Mouse (Mus musculus) heart, embryonic 10.5 days (tissue): Measurements from ENCODE around the gene Tyw1. TPM values are rescaled to one million over a fixed set of nuclear protein-coding genes. Genes with fewer than 3 reads are reported as not detected.

Experiments
- DNase-seq: peaks from one replicate; pipeline ENCODE4 v3.0.0-alpha.2; 2017; ENCODE audit warnings: low spot score
- H3K27ac ChIP-seq: fragments of 300-500 bp; sonication (generic); 2 replicates; pipeline ENCODE4 v1.5.1; 2016; ENCODE audit warnings: mild to moderate bottlenecking
- H3K27me3 ChIP-seq: fragments of 300-500 bp; sonication (generic); 2 replicates; pipeline ENCODE4 v1.6.1; 2016; ENCODE audit warnings: mild to moderate bottlenecking; ENCODE audit not compliant: poor library complexity, insufficient read depth, severe bottlenecking
- H3K36me3 ChIP-seq: fragments of 300-500 bp; sonication (generic); 2 replicates; pipeline ENCODE4 v1.6.1; 2016; ENCODE audit warnings: mild to moderate bottlenecking, moderate library complexity
- H3K4me1 ChIP-seq: fragments of 300-500 bp; sonication (generic); 2 replicates; pipeline ENCODE4 v1.6.1; 2016; ENCODE audit warnings: mild to moderate bottlenecking
- H3K4me3 ChIP-seq: fragments of 300-500 bp; sonication (generic); 2 replicates; pipeline ENCODE4 v1.5.1; 2016; ENCODE audit warnings: mild to moderate bottlenecking, moderate library complexity
- H3K9me3 ChIP-seq: fragments of 300-500 bp; sonication (generic); 2 replicates; pipeline ENCODE4 v1.6.1; 2016; ENCODE audit warnings: mild to moderate bottlenecking, moderate library complexity
- WGBS: fragments of 180-500 bp; shearing (Covaris S2); methylation state at CpG from one replicate; pipeline ENCODE4 v1.1.7; 2016; 5-methylcytosine and 5-hydroxymethylcytosine counted together
- polyA plus RNA-seq: library from polyadenylated mRNA; unstranded; fragments of >200 nt; fragmentation: Nextera tagmentation; extraction: Ambion mirVana; gene quantifications from 2 replicates; pipeline ENCODE4 v1.2.1, GENCODE M21; 2016

The Tyw1 gene
- polyA plus RNA-seq, 1 experiment from 2014 or later = 25.2 TPM

GRCm38 (mm10) chr5:130272344-130272743, 16.9 kb downstream of the Tyw1 start:
- Histone ChIP-seq H3K27me3 (no peaks in the 10 kb centered on the region), H3K9me3 (no peaks in the 10 kb centered on the region), H3K27ac (no peak overlapping the region), H3K4me3 (no peak overlapping the region), H3K36me3 (peaks cover 85% of the 10 kb centered on the region), H3K4me1 (no peaks in the 10 kb centered on the region)
- WGBS = 97% methylated on average over 1 of the region's 1 CpGs
- DNase-seq = no peak

GRCm38 (mm10) chr5:130273046-130273445, 17.6 kb downstream of the Tyw1 start:
- WGBS = 92% methylated on average over 6 of the region's 6 CpGs
- Histone ChIP-seq H3K27ac (no peak overlapping the region), H3K27me3 (no peaks in the 10 kb centered on the region), H3K4me3 (no peak overlapping the region), H3K36me3 (peaks cover 85% of the 10 kb centered on the region), H3K4me1 (no peaks in the 10 kb centered on the region), H3K9me3 (no peaks in the 10 kb centered on the region)
- DNase-seq = no peak

- Histone ChIP-seq H3K36me3 (peaks cover 85% of the 10 kb centered on the region), H3K4me3 (no peak overlapping the region), H3K9me3 (no peaks in the 10 kb centered on the region), H3K4me1 (no peaks in the 10 kb centered on the region), H3K27me3 (no peaks in the 10 kb centered on the region), H3K27ac (no peak overlapping the region)
- 57% methylated on average over 4 of the region's 4 CpGs for WGBS
- no peak for DNase-seq
Measured at GRCm38 (mm10) chr5:130275509-130275908, 20.1 kb downstream of the Tyw1 start.

GRCm38 (mm10) chr5:130278011-130278472, 22.6 kb downstream of the Tyw1 start:
- H3K27me3 ChIP-seq = no peaks in the 10 kb centered on the region
- H3K27ac ChIP-seq = no peak overlapping the region
- H3K9me3 ChIP-seq = no peaks in the 10 kb centered on the region
- H3K36me3 ChIP-seq = peaks cover 87% of the 10 kb centered on the region
- DNase-seq = no peak
- H3K4me3 ChIP-seq = no peak overlapping the region
- 75% methylated on average over 7 of the region's 7 CpGs for WGBS
- H3K4me1 ChIP-seq = no peaks in the 10 kb centered on the region

GRCm38 (mm10) chr5:130283079-130283732, 27.8 kb downstream of the Tyw1 start:
- Histone ChIP-seq H3K9me3 (no peaks in the 10 kb centered on the region), H3K27me3 (no peaks in the 10 kb centered on the region), H3K4me1 (no peaks in the 10 kb centered on the region), H3K27ac (no peak overlapping the region), H3K36me3 (peaks cover 86% of the 10 kb centered on the region), H3K4me3 (no peak overlapping the region)
- DNase-seq = no peak
- WGBS = 92% methylated on average over 9 of the region's 9 CpGs

- Histone ChIP-seq H3K27ac (no peak overlapping the region), H3K27me3 (no peaks in the 10 kb centered on the region), H3K4me1 (no peaks in the 10 kb centered on the region), H3K9me3 (no peaks in the 10 kb centered on the region), H3K36me3 (peaks cover 78% of the 10 kb centered on the region), H3K4me3 (no peak overlapping the region)
- no peak for DNase-seq
- 91% methylated on average over 7 of the region's 7 CpGs for WGBS
Measured at GRCm38 (mm10) chr5:130288106-130288505, 32.7 kb downstream of the Tyw1 start.

- 93% methylated on average over 6 of the region's 6 CpGs for WGBS
- Histone ChIP-seq H3K4me3 (no peak overlapping the region), H3K27me3 (no peaks in the 10 kb centered on the region), H3K9me3 (no peaks in the 10 kb centered on the region), H3K4me1 (no peaks in the 10 kb centered on the region), H3K27ac (no peak overlapping the region), H3K36me3 (peaks cover 73% of the 10 kb centered on the region)
- no peak for DNase-seq
Measured at GRCm38 (mm10) chr5:130290242-130290641, 34.8 kb downstream of the Tyw1 start.

- H3K9me3 ChIP-seq = no peaks in the 10 kb centered on the region
- peaks cover 76% of the 10 kb centered on the region for H3K36me3 ChIP-seq
- no peaks in the 10 kb centered on the region for H3K27me3 ChIP-seq
- no peak for DNase-seq
- H3K4me3 ChIP-seq = no peak overlapping the region
- no peaks in the 10 kb centered on the region for H3K4me1 ChIP-seq
- H3K27ac ChIP-seq = no peak overlapping the region
- WGBS = 92% methylated on average over 12 of the region's 12 CpGs
Measured at GRCm38 (mm10) chr5:130290775-130291174, 35.4 kb downstream of the Tyw1 start.

- no peaks in the 10 kb centered on the region for H3K27me3 ChIP-seq
- no peak overlapping the region for H3K4me3 ChIP-seq
- no peaks in the 10 kb centered on the region for H3K9me3 ChIP-seq
- 88% methylated on average over 4 of the region's 4 CpGs for WGBS
- H3K36me3 ChIP-seq = peaks cover 81% of the 10 kb centered on the region
- no peak for DNase-seq
- no peaks in the 10 kb centered on the region for H3K4me1 ChIP-seq
- no peak overlapping the region for H3K27ac ChIP-seq
Measured at GRCm38 (mm10) chr5:130292976-130293375, 37.6 kb downstream of the Tyw1 start.

- peaks cover 78% of the 10 kb centered on the region for H3K36me3 ChIP-seq
- 86% methylated on average over 5 of the region's 5 CpGs for WGBS
- DNase-seq = no peak
- no peaks in the 10 kb centered on the region for H3K4me1 ChIP-seq
- H3K4me3 ChIP-seq = no peak overlapping the region
- H3K9me3 ChIP-seq = no peaks in the 10 kb centered on the region
- H3K27ac ChIP-seq = no peak overlapping the region
- no peaks in the 10 kb centered on the region for H3K27me3 ChIP-seq
Measured at GRCm38 (mm10) chr5:130293941-130294340, 38.5 kb downstream of the Tyw1 start.

- Histone ChIP-seq H3K9me3 (no peaks in the 10 kb centered on the region), H3K36me3 (peaks cover 77% of the 10 kb centered on the region), H3K4me3 (no peak overlapping the region), H3K4me1 (no peaks in the 10 kb centered on the region), H3K27ac (no peak overlapping the region), H3K27me3 (no peaks in the 10 kb centered on the region)
- 91% methylated on average over 6 of the region's 6 CpGs for WGBS
- DNase-seq = no peak
Measured at GRCm38 (mm10) chr5:130294598-130294997, 39.2 kb downstream of the Tyw1 start.

- Histone ChIP-seq H3K36me3 (peaks cover 78% of the 10 kb centered on the region), H3K4me3 (no peak overlapping the region), H3K27ac (no peak overlapping the region), H3K4me1 (no peaks in the 10 kb centered on the region), H3K9me3 (no peaks in the 10 kb centered on the region), H3K27me3 (no peaks in the 10 kb centered on the region)
- WGBS = 82% methylated on average over 5 of the region's 5 CpGs
- DNase-seq = no peak
Measured at GRCm38 (mm10) chr5:130296071-130296470, 40.7 kb downstream of the Tyw1 start.

GRCm38 (mm10) chr5:130298831-130299460, 43.5 kb downstream of the Tyw1 start:
- H3K27me3 ChIP-seq = no peaks in the 10 kb centered on the region
- no peaks in the 10 kb centered on the region for H3K4me1 ChIP-seq
- no peak for DNase-seq
- no peak overlapping the region for H3K4me3 ChIP-seq
- WGBS = 94% methylated on average over 9 of the region's 9 CpGs
- peaks cover 82% of the 10 kb centered on the region for H3K36me3 ChIP-seq
- no peak overlapping the region for H3K27ac ChIP-seq
- H3K9me3 ChIP-seq = no peaks in the 10 kb centered on the region
